Mouse (Mus musculus) lung, postnatal 0 days (tissue): ENCODE data around the gene Upk1a.

ENCODE experiments used
- CTCF ChIP-seq: IDR thresholded peaks from 2 replicates; pipeline ENCODE4 v1.5.1; 2016; ENCODE audit warnings: antibody characterized with exemption, mild to moderate bottlenecking
- EP300 ChIP-seq: IDR thresholded peaks from 2 replicates; pipeline ENCODE4 v1.6.1; 2016; ENCODE audit warnings: antibody characterized with exemption, mild to moderate bottlenecking, control low read depth

- no peak for TF ChIP-seq EP300
- no peak for TF ChIP-seq CTCF
Observed at GRCm38 (mm10) chr7:30633762-30634412, 21.2 kb upstream of the Upk1a start.
